Mouse (Mus musculus) forebrain, embryonic 14.5 days (tissue): Measurements from ENCODE around the gene Gm12789. TPM values are rescaled to one million over a fixed set of nuclear protein-coding genes. Genes with fewer than 3 reads are reported as not detected.
A peak's percentile ranks its signal among the peaks of the same experiment; 100 is the strongest.
"Not testable (repeated sequence)": the region's sequence is repeated elsewhere in the genome, so short reads cannot be mapped to it uniquely, and the experiment has no call there.

Experiments
- ATAC-seq: fragments of 200-750 bp; cut with Nextera tagmentation; 2 replicates; pipeline ENCODE4 v1.8.0; 2017; ENCODE audit warnings: mild to moderate bottlenecking, moderate library complexity
- DNase-seq: peaks from one replicate; pipeline ENCODE4 v3.0.0-alpha.2; 2015; ENCODE audit warnings: low spot score
- H3K27ac ChIP-seq: fragments of 300-500 bp; sonication (generic); 2 replicates; pipeline ENCODE4 v1.5.1; 2014; ENCODE audit warnings: low read depth, mild to moderate bottlenecking, control low read depth, low read length, moderate library complexity
- H3K27me3 ChIP-seq: fragments of 300-500 bp; sonication (generic); replicated peaks from 2 replicates; pipeline ENCODE4 v1.6.1; 2014; ENCODE audit warnings: low read length, control low read depth, mixed read lengths; ENCODE audit not compliant: control insufficient read depth, insufficient read depth
- H3K36me3 ChIP-seq: fragments of 300-500 bp; sonication (generic); 2 replicates; pipeline ENCODE4 v1.6.1; 2014; ENCODE audit warnings: low read length, control low read depth; ENCODE audit not compliant: control insufficient read depth, insufficient read depth
- H3K4me1 ChIP-seq: fragments of 300-500 bp; sonication (generic); 2 replicates; pipeline ENCODE4 v1.6.1; 2014; ENCODE audit warnings: antibody characterized with exemption, low read length, control low read depth; ENCODE audit not compliant: control insufficient read depth, insufficient read depth
- H3K4me2 ChIP-seq: fragments of 300-500 bp; sonication (generic); 2 replicates; pipeline ENCODE4 v1.6.1; 2014; ENCODE audit warnings: mild to moderate bottlenecking, control low read depth, low read length
- H3K4me3 ChIP-seq: fragments of 300-500 bp; sonication (generic); 2 replicates; pipeline ENCODE4 v1.5.1; 2014; ENCODE audit warnings: low read depth, low read length, control low read depth
- H3K9ac ChIP-seq: fragments of 300-500 bp; sonication (generic); 2 replicates; pipeline ENCODE4 v1.6.1; 2014; ENCODE audit warnings: mild to moderate bottlenecking, low read length, control low read depth, moderate library complexity
- H3K9me3 ChIP-seq: fragments of 300-500 bp; sonication (generic); replicated peaks from 2 replicates; pipeline ENCODE4 v1.6.1; 2016; ENCODE audit warnings: low read length, control low read depth, mixed read lengths; ENCODE audit not compliant: control insufficient read depth
- WGBS: fragments of 180-500 bp; shearing (Covaris S2); extraction: QIAGEN DNeasy Blood & Tissue Kit; methylation state at CpG from one replicate; pipeline ENCODE4 v1.1.7; 2014; 5-methylcytosine and 5-hydroxymethylcytosine counted together
- polyA plus RNA-seq: library from polyadenylated mRNA; unstranded; fragments of >200 nt; fragmentation: Nextera tagmentation; extraction: Ambion mirVana; gene quantifications from 2 replicates; pipeline ENCODE4 v1.2.1, GENCODE M21; 2014

The Gm12789 gene
- polyA plus RNA-seq, result not detected in 2 replicates

- H3K27ac ChIP-seq, DNase-seq, H3K9me3 ChIP-seq, ATAC-seq, H3K4me3 ChIP-seq, H3K36me3 ChIP-seq, H3K4me2 ChIP-seq, H3K27me3 ChIP-seq, H3K4me1 ChIP-seq, H3K9ac ChIP-seq: not testable (repeated sequence)
- WGBS, result 89% methylated on average over 2 of the region's 2 CpGs
Measured at GRCm38 (mm10) chr4:101986326-101986725, at the start of gene Gm12789. Gm12789 (plus strand) TSS chr4:101986626.

- ATAC-seq, H3K27ac ChIP-seq, H3K27me3 ChIP-seq, H3K9ac ChIP-seq, H3K36me3 ChIP-seq, H3K9me3 ChIP-seq, DNase-seq, H3K4me3 ChIP-seq, H3K4me1 ChIP-seq, H3K4me2 ChIP-seq: not testable (repeated sequence)
- 81% methylated on average over 2 of the region's 2 CpGs for WGBS
Measured at GRCm38 (mm10) chr4:101940107-101940506, 46.3 kb upstream of the Gm12789 start, which contains the start of gene Gm12794. Gm12794 (plus strand) TSS chr4:101940407.

GRCm38 (mm10) chr4:101980949-101981348, 5.5 kb upstream of the Gm12789 start, which contains the start of gene Gm12790:
Gm12790 (minus strand) TSS chr4:101981049.
- not testable (repeated sequence) for H3K27me3 ChIP-seq, ATAC-seq, H3K4me3 ChIP-seq, H3K36me3 ChIP-seq, H3K4me2 ChIP-seq, H3K4me1 ChIP-seq, H3K27ac ChIP-seq, H3K9me3 ChIP-seq, DNase-seq, H3K9ac ChIP-seq
- WGBS, result 100% methylated on average over 1 of the region's 5 CpGs

GRCm38 (mm10) chr4:101985678-101986077, 748 bp upstream of the Gm12789 start:
- Histone ChIP-seq H3K36me3 (no peaks in the 10 kb centered on the region), H3K4me2 (no peak overlapping the region), H3K4me1 (no peaks in the 10 kb centered on the region), H3K27me3 (no peaks in the 10 kb centered on the region), H3K9ac (no peak overlapping the region), H3K9me3 (no peaks in the 10 kb centered on the region), H3K4me3 (no peak overlapping the region), H3K27ac (no peak overlapping the region)
- no peak for ATAC-seq
- WGBS, result 90% methylated on average over 5 of the region's 5 CpGs
- DNase-seq, result no peak

GRCm38 (mm10) chr4:101997426-101997825, 11.0 kb downstream of the Gm12789 start:
- H3K9ac ChIP-seq, result no peak overlapping the region
- DNase-seq (no peak), ATAC-seq (no peak)
- no peak overlapping the region for H3K4me3 ChIP-seq
- H3K27me3 ChIP-seq, result no peaks in the 10 kb centered on the region
- H3K9me3 ChIP-seq, result no peaks in the 10 kb centered on the region
- no peaks in the 10 kb centered on the region for H3K36me3 ChIP-seq
- H3K4me2 ChIP-seq, result no peak overlapping the region
- 89% methylated on average over 5 of the region's 5 CpGs for WGBS
- no peaks in the 10 kb centered on the region for H3K4me1 ChIP-seq
- no peak overlapping the region for H3K27ac ChIP-seq

- Histone ChIP-seq H3K9me3 (no peaks in the 10 kb centered on the region), H3K4me1 (no peaks in the 10 kb centered on the region), H3K27me3 (no peaks in the 10 kb centered on the region), H3K36me3 (no peaks in the 10 kb centered on the region), H3K27ac (no peak overlapping the region), H3K4me3 (no peak overlapping the region), H3K9ac (no peak overlapping the region), H3K4me2 (no peak overlapping the region)
- peak; percentile 87 for DNase-seq
- peak; percentile 89 for ATAC-seq
- WGBS, result 42% methylated on average over 15 of the region's 15 CpGs
Measured at GRCm38 (mm10) chr4:101998267-101998922, 12.0 kb downstream of the Gm12789 start.

GRCm38 (mm10) chr4:102026619-102027018, 40.2 kb downstream of the Gm12789 start:
- no peaks in the 10 kb centered on the region for H3K36me3 ChIP-seq
- 85% methylated on average over 6 of the region's 6 CpGs for WGBS
- H3K9me3 ChIP-seq, result no peaks in the 10 kb centered on the region
- ATAC-seq, result no peak
- no peaks in the 10 kb centered on the region for H3K4me1 ChIP-seq
- H3K4me3 ChIP-seq, result no peak overlapping the region
- no peaks in the 10 kb centered on the region for H3K27me3 ChIP-seq
- H3K4me2 ChIP-seq, result no peak overlapping the region
- no peak overlapping the region for H3K27ac ChIP-seq
- DNase-seq, result no peak
- no peak overlapping the region for H3K9ac ChIP-seq

Other genes starting within 250 kb of the Gm12789 start
- not detected in 2 replicates for gene B020004J07Rik, start 142.6 kb upstream of the Gm12789 start, polyA plus RNA-seq
- gene C130073F10Rik, start 92.8 kb upstream of the Gm12789 start, polyA plus RNA-seq, result not detected in 2 replicates
- not detected in 2 replicates for gene Gm12800, start 77.5 kb upstream of the Gm12789 start, polyA plus RNA-seq
- gene Gm12794, start 46.2 kb upstream of the Gm12789 start, polyA plus RNA-seq, result not detected in 2 replicates
- gene Gm12790, start 5.6 kb upstream of the Gm12789 start, polyA plus RNA-seq, result not detected in 2 replicates
- gene Pde4b, start 100.9 kb downstream of the Gm12789 start, polyA plus RNA-seq, result 30.8 and 36.2 TPM in 2 replicates